Comparison of ENCODE assay signal across 15 mouse cellular contexts in genomic region chr5:120833335-120834280, GRCm38 (mm10). TPM values are rescaled to one million over a fixed set of nuclear protein-coding genes. Genes with fewer than 3 reads are reported as not detected.
A peak's percentile ranks its signal among the peaks of the same experiment; 100 is the strongest.
DNase-seq lines count a peak whose midpoint lies in the region; ATAC-seq lines count a peak whose summit lies in the region.
"Had no signal": no experiment of that assay in that cellular context is flagged by ENCODE, and none has a peak within 500 bp of the region (broad histone marks: within the 10 kb centered on the region; RNA-seq: fewer than 3 reads in every experiment).

No protein-coding gene starts in this region.

- H3K4me1 ChIP-seq in forebrain, embryonic 10.5 days = peaks cover 19% of the 10 kb centered on the region
- H3K4me1 ChIP-seq in hindbrain, embryonic 15.5 days (replicated peaks) = 0 out of 2 replicates have a peak, but pooled peaks cover 4% of the 10 kb centered on the region
- peaks cover 9% of the 10 kb centered on the region; the same call in 1 of the 2 replicates for H3K4me1 ChIP-seq in midbrain, embryonic 15.5 days
- H3K4me1 ChIP-seq: limb, embryonic 10.5 days had no signal

- peak; percentile 69 for DNase-seq in R1 (ENCODE audit: low read depth, low spot score)
- peak; percentile 45 for DNase-seq in forebrain, embryonic 10.5 days (ENCODE audit: extremely low spot score, low spot score)
- DNase-seq in ovary, adult 18-20 months (ENCODE audit: low spot score) = no peak
- DNase-seq in c-Kit-positive CD71-positive TER-119-positive erythroid progenitor cells, embryonic 14.5 days (ENCODE audit: low spot score) = no peak
- no peak for DNase-seq in left cerebral cortex, postnatal 14 days (ENCODE audit: low spot score in 2 of 2)
- DNase-seq: cerebellum, adult 18-20 months; kidney, adult 11 months; thymus, postnatal 14 days had no signal

- H3K27me3 ChIP-seq in forebrain, embryonic 10.5 days (ENCODE audit: poor library complexity, severe bottlenecking) = peaks cover 16% of the 10 kb centered on the region
- H3K27me3 ChIP-seq in hindbrain, embryonic 15.5 days = 0 out of 2 replicates have a peak, but pooled peaks cover 2% of the 10 kb centered on the region
- H3K27me3 ChIP-seq in midbrain, embryonic 15.5 days (replicated peaks) = no peaks in the 10 kb centered on the region

- peak overlapping the region; percentile 68 for H3K27ac ChIP-seq in forebrain, embryonic 10.5 days
- no peak overlapping the region for H3K27ac ChIP-seq in hindbrain, embryonic 15.5 days (replicated peaks)
- H3K27ac ChIP-seq in midbrain, embryonic 15.5 days = no peak overlapping the region
- H3K27ac ChIP-seq: embryonic facial prominence, embryonic 12.5 days; limb, embryonic 10.5 days had no signal

- 18% methylated on average over 17 of the region's 17 CpGs for WGBS in forebrain, embryonic 10.5 days
- 13% methylated on average over 17 of the region's 17 CpGs for WGBS in hindbrain, embryonic 15.5 days
- 9% methylated on average over 17 of the region's 17 CpGs for WGBS in midbrain, embryonic 15.5 days

- H3K36me3 ChIP-seq in forebrain, embryonic 10.5 days (replicated peaks) = no peaks in the 10 kb centered on the region
- no peaks in the 10 kb centered on the region for H3K36me3 ChIP-seq in hindbrain, embryonic 15.5 days
- H3K36me3 ChIP-seq in midbrain, embryonic 15.5 days (replicated peaks) = no peaks in the 10 kb centered on the region
- H3K36me3 ChIP-seq: embryonic facial prominence, embryonic 12.5 days; limb, embryonic 10.5 days had no signal

- peak overlapping the region; percentile 32 for H3K4me3 ChIP-seq in forebrain, embryonic 10.5 days
- no peak overlapping the region for H3K4me3 ChIP-seq in hindbrain, embryonic 15.5 days
- no peak overlapping the region for H3K4me3 ChIP-seq in midbrain, embryonic 15.5 days
- H3K4me3 ChIP-seq: embryonic facial prominence, embryonic 12.5 days; limb, embryonic 10.5 days had no signal

- ATAC-seq in hindbrain, embryonic 15.5 days (ENCODE audit: low FRiP score, low read depth) = no peak
- ATAC-seq in midbrain, embryonic 15.5 days (replicated peaks) = no peak

- 0 out of 2 replicates have a peak overlapping the region, but pooled peaks have one; percentile 30 for H3K4me2 ChIP-seq in hindbrain, embryonic 15.5 days
- peak overlapping the region; percentile 32 for H3K4me2 ChIP-seq in midbrain, embryonic 15.5 days
- H3K4me2 ChIP-seq: embryonic facial prominence, embryonic 12.5 days had no signal

- intact Hi-C loops in left cerebral cortex, postnatal 14 days (cut with DNase I) = no loop called here

- peaks cover 3% of the 10 kb centered on the region; the same call in 1 of the 2 replicates for H3K9me3 ChIP-seq in forebrain, embryonic 10.5 days
- H3K9me3 ChIP-seq in hindbrain, embryonic 15.5 days = no peaks in the 10 kb centered on the region
- H3K9me3 ChIP-seq in midbrain, embryonic 15.5 days = no peaks in the 10 kb centered on the region
- H3K9me3 ChIP-seq: embryonic facial prominence, embryonic 12.5 days; limb, embryonic 10.5 days had no signal

- H3K9ac ChIP-seq in hindbrain, embryonic 15.5 days = no peak overlapping the region
- H3K9ac ChIP-seq in midbrain, embryonic 15.5 days = no peak overlapping the region
- H3K9ac ChIP-seq: embryonic facial prominence, embryonic 12.5 days had no signal

RNA-seq across cellular contexts. Expression of gene Oas1f, which starts 13.6 kb away (rescaled TPM):
- not detected in 2 replicates for polyA plus RNA-seq in forebrain, embryonic 10.5 days (2016; fragmentation: Nextera tagmentation; extraction: Ambion mirVana)
- polyA plus RNA-seq in hindbrain, embryonic 15.5 days (2015; fragmentation: Nextera tagmentation; extraction: Ambion mirVana) = not detected in 2 replicates
- not detected in 2 replicates for polyA plus RNA-seq in midbrain, embryonic 15.5 days (2015; fragmentation: Nextera tagmentation; extraction: Ambion mirVana)
- not detected for total RNA-seq in left cerebral cortex, postnatal 14 days (2021)
- total RNA-seq: megakaryocyte-erythroid progenitor cell, adult 5-6 weeks had no signal
- polyA plus RNA-seq: embryonic facial prominence, embryonic 12.5 days; heart, embryonic 14.5 days; limb, embryonic 10.5 days; liver, embryonic 16.5 days had no signal

RNA-seq across cellular contexts. Expression of gene Oas1c, which starts 21.3 kb away (rescaled TPM):
- 0.33 and 0.41 TPM in 2 replicates for polyA plus RNA-seq in forebrain, embryonic 10.5 days (2016; fragmentation: Nextera tagmentation; extraction: Ambion mirVana)
- 0.32 and 0.46 TPM in 2 replicates for polyA plus RNA-seq in hindbrain, embryonic 15.5 days (2015; fragmentation: Nextera tagmentation; extraction: Ambion mirVana)
- polyA plus RNA-seq in midbrain, embryonic 15.5 days (2015; fragmentation: Nextera tagmentation; extraction: Ambion mirVana) = 0.31 and 0.41 TPM in 2 replicates
- under 1 TPM; 0.59 to 0.87 TPM for total RNA-seq in left cerebral cortex, postnatal 14 days (2021)

RNA-seq across cellular contexts. Expression of gene Oas1h, which starts 27.6 kb away (rescaled TPM):
- not detected in 2 replicates for polyA plus RNA-seq in forebrain, embryonic 10.5 days (2016; fragmentation: Nextera tagmentation; extraction: Ambion mirVana)
- polyA plus RNA-seq in hindbrain, embryonic 15.5 days (2015; fragmentation: Nextera tagmentation; extraction: Ambion mirVana) = not detected in 2 replicates
- not detected in 2 replicates for polyA plus RNA-seq in midbrain, embryonic 15.5 days (2015; fragmentation: Nextera tagmentation; extraction: Ambion mirVana)
- not detected for total RNA-seq in left cerebral cortex, postnatal 14 days (2021)
- total RNA-seq: megakaryocyte-erythroid progenitor cell, adult 5-6 weeks had no signal
- polyA plus RNA-seq: embryonic facial prominence, embryonic 12.5 days; heart, embryonic 14.5 days; limb, embryonic 10.5 days; liver, embryonic 16.5 days had no signal

RNA-seq across cellular contexts. Expression of gene Oas1e, which starts 38.3 kb away (rescaled TPM):
- polyA plus RNA-seq in forebrain, embryonic 10.5 days (2016; fragmentation: Nextera tagmentation; extraction: Ambion mirVana) = not detected in 2 replicates
- polyA plus RNA-seq in hindbrain, embryonic 15.5 days (2015; fragmentation: Nextera tagmentation; extraction: Ambion mirVana) = 0.39 and 0.72 TPM in 2 replicates
- polyA plus RNA-seq in midbrain, embryonic 15.5 days (2015; fragmentation: Nextera tagmentation; extraction: Ambion mirVana) = 0.23 and 0.28 TPM in 2 replicates
- total RNA-seq in left cerebral cortex, postnatal 14 days (2021) = not detected
- total RNA-seq: megakaryocyte-erythroid progenitor cell, adult 5-6 weeks had no signal
- polyA plus RNA-seq: embryonic facial prominence, embryonic 12.5 days; heart, embryonic 14.5 days; limb, embryonic 10.5 days had no signal

RNA-seq across cellular contexts. Expression of gene Oas1g, which starts 53.8 kb away (rescaled TPM):
- 0.12 TPM in 1 of 2 replicates, not detected in the other for polyA plus RNA-seq in forebrain, embryonic 10.5 days (2016; fragmentation: Nextera tagmentation; extraction: Ambion mirVana)
- polyA plus RNA-seq in hindbrain, embryonic 15.5 days (2015; fragmentation: Nextera tagmentation; extraction: Ambion mirVana) = 0.13 and 0.79 TPM in 2 replicates
- 0.23 and 0.55 TPM in 2 replicates for polyA plus RNA-seq in midbrain, embryonic 15.5 days (2015; fragmentation: Nextera tagmentation; extraction: Ambion mirVana)
- not detected for total RNA-seq in left cerebral cortex, postnatal 14 days (2021)
- total RNA-seq: megakaryocyte-erythroid progenitor cell, adult 5-6 weeks had no signal

Comparison
In these comparisons a context has a peak if more than half of its experiments do, and no peak if none do; other contexts are left out.
1. DNase-seq: peak in R1 (single experiment) and forebrain, embryonic 10.5 days (single experiment); none in ovary, adult 18-20 months (single experiment), c-Kit-positive CD71-positive TER-119-positive erythroid progenitor cells, embryonic 14.5 days (single experiment) and left cerebral cortex, postnatal 14 days (0 of 2).